Mouse (Mus musculus) heart, adult 2 months (tissue): ENCODE results near the gene Rin3.

ENCODE experiments used
- CTCF ChIP-seq: fragments of 200-600 bp; IDR thresholded peaks from 2 replicates; pipeline ENCODE4 v1.8.1; 2022; ENCODE audit warnings: antibody characterized with exemption, mild to moderate bottlenecking, moderate library complexity
- POLR2A ChIP-seq: fragments of 200-500 bp; IDR thresholded peaks from 2 replicates; pipeline ENCODE4 v1.6.1; 2011; ENCODE audit warnings: mild to moderate bottlenecking, low read depth, low read length, control low read depth; ENCODE audit not compliant: insufficient read depth

DNA sequence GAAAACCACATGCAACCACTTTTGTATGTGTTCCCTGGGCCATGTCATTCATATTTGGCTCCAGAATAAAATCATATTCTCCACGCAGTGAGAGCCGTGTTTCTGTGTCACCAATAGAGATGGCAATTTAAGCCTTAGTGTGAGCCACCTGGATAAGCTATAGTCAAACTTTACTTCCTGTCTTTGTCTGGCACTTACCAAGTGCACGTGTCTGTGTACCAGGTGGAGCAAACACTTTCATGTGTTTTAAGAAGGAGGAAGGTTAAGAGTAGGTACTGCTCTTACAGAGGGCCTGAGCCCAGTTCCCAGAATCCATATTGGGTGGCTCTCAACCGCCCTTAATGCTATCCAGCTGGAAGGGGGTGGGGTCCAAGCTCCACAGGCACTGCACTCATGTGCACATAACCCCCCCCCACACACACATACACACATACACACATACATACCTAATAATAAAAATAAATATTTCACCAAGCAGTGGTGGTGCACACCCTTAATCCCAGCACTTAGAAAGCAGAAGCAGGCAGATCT, 142.3 kb downstream of the Rin3 start:
- TF ChIP-seq CTCF = no peak
- no peak for TF ChIP-seq POLR2A
